Mouse (Mus musculus): Measurements from ENCODE around the gene Sspo. TPM values are rescaled to one million over a fixed set of nuclear protein-coding genes. Genes with fewer than 3 reads are reported as not detected.

Sspo gene
- polyA plus RNA-seq, 1 experiment from 2014 or later: 0.05 TPM

- no peak overlapping the region for H3K4me3 ChIP-seq (ENCODE audit: low read depth, low read length)
- H3K4me2 ChIP-seq (replicated peaks; ENCODE audit: low read depth, low read length): no peak overlapping the region
- 43% methylated on average over 1 of the region's 1 CpGs for WGBS
- ATAC-seq (ENCODE audit: low FRiP score): no peak
- H3K27me3 ChIP-seq (ENCODE audit: control insufficient read depth, insufficient read depth, low read length): no peaks in the 10 kb centered on the region
- H3K9me3 ChIP-seq (ENCODE audit: control insufficient read depth, low read length): no peaks in the 10 kb centered on the region
- no peaks in the 10 kb centered on the region for H3K36me3 ChIP-seq (ENCODE audit: control insufficient read depth, insufficient read depth, low read length)
- no peaks in the 10 kb centered on the region for H3K4me1 ChIP-seq (replicated peaks; ENCODE audit: control insufficient read depth, insufficient read depth, low read length)
- no peak overlapping the region for H3K27ac ChIP-seq (ENCODE audit: low read depth, low read length)
- peak; percentile 62 for DNase-seq (ENCODE audit: low spot score)
- H3K9ac ChIP-seq (ENCODE audit: low read depth, low read length): no peak overlapping the region
These were observed 98.2 kb downstream of the Sspo start for GRCm38 (mm10) chr6:48546271-48546670.

GRCm38 (mm10) chr6:48546858-48547257, 98.8 kb downstream of the Sspo start:
- 53% methylated on average over 4 of the region's 4 CpGs for WGBS
- Histone ChIP-seq H3K9ac (ENCODE audit: low read depth, low read length) (no peak overlapping the region), H3K9me3 (ENCODE audit: control insufficient read depth, low read length) (no peaks in the 10 kb centered on the region), H3K4me3 (ENCODE audit: low read depth, low read length) (no peak overlapping the region), H3K36me3 (ENCODE audit: control insufficient read depth, insufficient read depth, low read length) (no peaks in the 10 kb centered on the region), H3K27ac (ENCODE audit: low read depth, low read length) (no peak overlapping the region), H3K4me2 (replicated peaks; ENCODE audit: low read depth, low read length) (no peak overlapping the region), H3K27me3 (ENCODE audit: control insufficient read depth, insufficient read depth, low read length) (no peaks in the 10 kb centered on the region), H3K4me1 (replicated peaks; ENCODE audit: control insufficient read depth, insufficient read depth, low read length) (no peaks in the 10 kb centered on the region)
- no peak for DNase-seq (ENCODE audit: low spot score)
- no peak for ATAC-seq (ENCODE audit: low FRiP score)

DNA sequence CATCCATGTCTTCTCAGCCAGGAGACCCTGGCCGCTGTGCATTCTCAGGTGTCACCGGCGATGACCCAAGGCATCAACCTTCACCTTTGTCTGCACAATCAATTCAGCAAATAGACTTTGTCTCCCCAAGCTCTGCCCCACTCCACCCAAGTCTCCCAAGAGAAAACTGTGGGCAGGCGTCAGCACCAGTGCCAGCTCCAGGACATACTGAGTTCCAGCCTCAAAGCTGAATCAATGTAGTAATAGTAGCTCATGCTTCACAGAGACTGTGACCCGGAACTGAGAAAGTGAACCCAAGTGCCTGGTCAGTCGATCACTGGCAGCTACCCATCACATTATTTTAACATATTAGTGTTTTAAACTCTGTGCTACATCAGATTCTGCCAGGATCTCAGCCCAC, 100.3 kb downstream of the Sspo start:
- WGBS: 89% methylated on average over 6 of the region's 6 CpGs

More for the DNA sequence above, 100.3 kb downstream of the Sspo start:
- Histone ChIP-seq H3K4me3 (ENCODE audit: low read depth, low read length) (no peak overlapping the region), H3K27ac (ENCODE audit: low read depth, low read length) (no peak overlapping the region), H3K9ac (ENCODE audit: low read depth, low read length) (no peak overlapping the region), H3K9me3 (ENCODE audit: control insufficient read depth, low read length) (no peaks in the 10 kb centered on the region), H3K27me3 (ENCODE audit: control insufficient read depth, insufficient read depth, low read length) (no peaks in the 10 kb centered on the region), H3K4me2 (replicated peaks; ENCODE audit: low read depth, low read length) (no peak overlapping the region), H3K36me3 (ENCODE audit: control insufficient read depth, insufficient read depth, low read length) (no peaks in the 10 kb centered on the region), H3K4me1 (replicated peaks; ENCODE audit: control insufficient read depth, insufficient read depth, low read length) (no peaks in the 10 kb centered on the region)
- DNase-seq (ENCODE audit: low spot score): no peak
- no peak for ATAC-seq (ENCODE audit: low FRiP score)

Other genes with a start within 250 kb of the Sspo start
- 16.0 and 19.1 TPM in 2 replicates for gene Krba1, start 52.6 kb upstream of the Sspo start, polyA plus RNA-seq (2014; fragmentation: Nextera tagmentation; extraction: Ambion mirVana)
- 13.3 and 14.9 TPM in 2 replicates for gene Zfp467, start 2.4 kb upstream of the Sspo start, polyA plus RNA-seq (2014; fragmentation: Nextera tagmentation; extraction: Ambion mirVana)
- 55.1 and 59.0 TPM in 2 replicates for gene Atp6v0e2, start 89.4 kb downstream of the Sspo start, polyA plus RNA-seq (2014; fragmentation: Nextera tagmentation; extraction: Ambion mirVana)
- gene Lrrc61, start 106.6 kb downstream of the Sspo start, polyA plus RNA-seq (2014; fragmentation: Nextera tagmentation; extraction: Ambion mirVana): 13.9 and 17.2 TPM in 2 replicates
- gene Rarres2, start 124.6 kb downstream of the Sspo start, polyA plus RNA-seq (2014; fragmentation: Nextera tagmentation; extraction: Ambion mirVana): 2.0 and 2.5 TPM in 2 replicates
- not detected in 2 replicates for gene Gm45021, start 141.4 kb downstream of the Sspo start, polyA plus RNA-seq (2014; fragmentation: Nextera tagmentation; extraction: Ambion mirVana)
- 35.3 and 37.8 TPM in 2 replicates for gene Repin1, start 145.7 kb downstream of the Sspo start, polyA plus RNA-seq (2014; fragmentation: Nextera tagmentation; extraction: Ambion mirVana)
- not detected in 2 replicates for gene Gm44965, start 145.7 kb downstream of the Sspo start, polyA plus RNA-seq (2014; fragmentation: Nextera tagmentation; extraction: Ambion mirVana)
- gene Zfp775, start 153.8 kb downstream of the Sspo start, polyA plus RNA-seq (2014; fragmentation: Nextera tagmentation; extraction: Ambion mirVana): 7.7 and 11.0 TPM in 2 replicates
- gene AI854703, start 178.5 kb downstream of the Sspo start, polyA plus RNA-seq (2014; fragmentation: Nextera tagmentation; extraction: Ambion mirVana): 1.1 and 1.2 TPM in 2 replicates
- 0.37 and 0.57 TPM in 2 replicates for gene Gimap8, start 199.0 kb downstream of the Sspo start, polyA plus RNA-seq (2014; fragmentation: Nextera tagmentation; extraction: Ambion mirVana)
- 4.2 and 4.8 TPM in 2 replicates for gene Gimap9, start 227.9 kb downstream of the Sspo start, polyA plus RNA-seq (2014; fragmentation: Nextera tagmentation; extraction: Ambion mirVana)
- gene Gimap4, start 236.3 kb downstream of the Sspo start, polyA plus RNA-seq (2014; fragmentation: Nextera tagmentation; extraction: Ambion mirVana): 3.3 and 5.6 TPM in 2 replicates

All from hindbrain, embryonic 11.5 days (tissue).